Mouse (Mus musculus) embryonic facial prominence, embryonic 13.5 days (tissue): ENCODE measurements around the gene Foxo3. TPM values are rescaled to one million over a fixed set of nuclear protein-coding genes. Genes with fewer than 3 reads are reported as not detected.

Source experiments
- ATAC-seq: fragments of 200-750 bp; cut with Nextera tagmentation; 2 replicates; pipeline ENCODE4 v1.8.0; 2017; ENCODE audit warnings: low read depth; ENCODE audit not compliant: insufficient number of reproducible peaks, insufficient read depth, low FRiP score, low TSS enrichment
- H3K27ac ChIP-seq: fragments of 300-500 bp; sonication (generic); 2 replicates; pipeline ENCODE4 v1.5.1; 2015; ENCODE audit warnings: moderate library complexity, mild to moderate bottlenecking, inconsistent platforms
- H3K27me3 ChIP-seq: fragments of 300-500 bp; sonication (generic); 2 replicates; pipeline ENCODE4 v1.6.1; 2015; ENCODE audit warnings: mild to moderate bottlenecking, inconsistent platforms
- H3K36me3 ChIP-seq: fragments of 300-500 bp; sonication (generic); 2 replicates; pipeline ENCODE4 v1.6.1; 2015; ENCODE audit warnings: mild to moderate bottlenecking, inconsistent platforms
- H3K4me1 ChIP-seq: fragments of 300-500 bp; sonication (generic); 2 replicates; pipeline ENCODE4 v1.6.1; 2015; ENCODE audit warnings: inconsistent platforms
- H3K4me2 ChIP-seq: fragments of 300-500 bp; sonication (generic); 2 replicates; pipeline ENCODE4 v1.6.1; 2015; ENCODE audit warnings: moderate library complexity, mild to moderate bottlenecking, inconsistent platforms
- H3K4me3 ChIP-seq: fragments of 300-500 bp; sonication (generic); 2 replicates; pipeline ENCODE4 v1.5.1; 2015; ENCODE audit warnings: mild to moderate bottlenecking, inconsistent platforms
- H3K9ac ChIP-seq: fragments of 300-500 bp; sonication (generic); 2 replicates; pipeline ENCODE4 v1.6.1; 2015; ENCODE audit warnings: mild to moderate bottlenecking, inconsistent platforms
- H3K9me3 ChIP-seq: fragments of 300-500 bp; sonication (generic); 2 replicates; pipeline ENCODE4 v1.6.1; 2016; ENCODE audit warnings: inconsistent platforms
- WGBS: fragments of 180-500 bp; shearing (Covaris S2); methylation state at CpG from one replicate; pipeline ENCODE4 v1.1.7; 2015; ENCODE audit warnings: mixed read lengths; 5-methylcytosine and 5-hydroxymethylcytosine counted together
- polyA plus RNA-seq: library from polyadenylated mRNA; unstranded; fragments of >200 nt; fragmentation: Nextera tagmentation; extraction: Ambion mirVana; gene quantifications from 2 replicates; pipeline ENCODE4 v1.2.1, GENCODE M21; 2015

Foxo3 gene
- polyA plus RNA-seq, 1 experiment from 2014 or later, result 8.0 TPM

DNA sequence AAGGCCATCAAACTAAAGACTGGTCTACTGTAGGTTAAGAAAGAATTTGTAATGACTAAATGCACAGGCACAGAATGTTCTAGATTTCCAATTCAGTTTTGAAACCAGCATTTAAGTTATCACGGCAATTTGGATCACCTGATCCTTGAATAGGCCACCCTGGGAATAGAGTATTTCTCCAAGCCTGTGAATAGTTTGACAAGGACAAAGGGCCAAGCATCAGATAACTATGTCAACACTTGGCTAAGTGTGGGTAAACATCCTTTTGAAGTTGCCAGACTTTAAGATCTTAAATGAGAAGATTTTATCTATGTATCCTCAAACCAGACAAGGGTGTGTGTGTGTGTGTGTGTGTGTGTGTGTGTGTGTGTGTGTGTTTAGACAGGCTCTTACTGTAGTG lies 136.8 kb downstream of the Foxo3 start:
- no peaks in the 10 kb centered on the region for H3K27me3 ChIP-seq
- WGBS, result 63% methylated on average over 1 of the region's 1 CpGs
- H3K4me3 ChIP-seq, result no peak overlapping the region
- H3K4me1 ChIP-seq, result no peaks in the 10 kb centered on the region
- no peaks in the 10 kb centered on the region for H3K36me3 ChIP-seq
- no peak overlapping the region for H3K9ac ChIP-seq
- no peaks in the 10 kb centered on the region for H3K9me3 ChIP-seq
- no peak for ATAC-seq
- no peak overlapping the region for H3K27ac ChIP-seq
- H3K4me2 ChIP-seq, result no peak overlapping the region

DNA sequence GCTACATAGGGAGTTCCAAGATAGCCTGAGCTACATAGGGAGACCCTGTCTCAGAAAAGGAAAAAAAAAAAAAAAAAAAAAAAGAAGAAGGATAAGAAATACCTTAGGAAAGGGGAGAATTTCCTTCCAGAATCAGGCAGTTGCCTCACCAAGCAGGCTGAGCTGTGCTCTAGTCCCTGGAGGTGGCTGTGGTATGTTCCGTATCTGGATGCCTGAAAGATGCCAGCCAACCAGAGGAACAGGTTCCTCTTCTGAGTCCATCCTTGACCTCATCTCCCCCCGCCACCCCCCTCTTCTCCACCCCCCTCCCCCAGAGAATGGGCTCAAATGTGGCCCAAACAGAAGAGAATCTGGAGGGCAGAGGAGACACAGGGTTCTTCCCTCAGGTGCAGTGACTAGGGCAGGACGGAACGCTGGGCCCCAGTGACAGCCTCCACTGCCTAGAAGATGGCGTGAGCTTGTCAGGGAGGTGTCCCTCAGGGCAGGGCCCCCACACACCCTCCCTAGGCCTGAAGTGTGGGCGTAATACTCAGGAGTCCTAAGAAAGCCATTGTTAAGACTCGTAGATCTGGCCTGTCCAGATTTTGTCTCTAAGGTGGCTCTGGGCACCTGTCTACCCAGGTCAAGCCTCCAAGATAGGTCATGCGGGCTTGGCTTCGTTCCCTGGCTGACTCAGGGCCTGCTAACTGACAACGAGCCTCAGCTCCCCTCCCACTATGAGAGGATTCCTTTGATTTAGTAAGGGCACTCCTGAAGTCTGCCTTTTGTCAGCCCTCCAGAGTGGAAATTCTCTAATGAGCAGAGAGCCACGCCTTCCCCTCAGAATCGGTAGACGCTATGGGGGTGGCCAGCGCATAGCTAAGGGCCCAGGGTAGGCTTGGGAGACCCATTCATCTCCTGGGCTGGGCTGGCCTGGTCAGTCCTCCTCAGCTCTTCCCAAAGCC lies 141.5 kb downstream of the Foxo3 start:
- no peaks in the 10 kb centered on the region for H3K4me1 ChIP-seq
- H3K4me3 ChIP-seq, result no peak overlapping the region
- 0 out of 2 replicates have a peak, but pooled peaks cover 2% of the 10 kb centered on the region for H3K9me3 ChIP-seq
- H3K27ac ChIP-seq, result no peak overlapping the region
- no peaks in the 10 kb centered on the region for H3K27me3 ChIP-seq
- H3K9ac ChIP-seq, result no peak overlapping the region
- no peak overlapping the region for H3K4me2 ChIP-seq
- 72% methylated on average over 14 of the region's 14 CpGs for WGBS
- no peaks in the 10 kb centered on the region for H3K36me3 ChIP-seq
- no peak for ATAC-seq

Other genes starting within 250 kb of the Foxo3 start
- 6.7 and 7.1 TPM in 2 replicates for gene Afg1l, start 201.8 kb upstream of the Foxo3 start, polyA plus RNA-seq
- gene Snx3, start 225.3 kb upstream of the Foxo3 start, polyA plus RNA-seq, result 307 and 355 TPM in 2 replicates